Mouse (Mus musculus): Measurements from ENCODE around the gene Gm7544. TPM values are rescaled to one million over a fixed set of nuclear protein-coding genes. Genes with fewer than 3 reads are reported as not detected.
"Not testable (repeated sequence)": the region's sequence is repeated elsewhere in the genome, so short reads cannot be mapped to it uniquely, and the experiment has no call there.

Gene Gm7544
- polyA plus RNA-seq (2016; fragmentation: Nextera tagmentation; extraction: Ambion mirVana): not detected in 2 replicates

DNA sequence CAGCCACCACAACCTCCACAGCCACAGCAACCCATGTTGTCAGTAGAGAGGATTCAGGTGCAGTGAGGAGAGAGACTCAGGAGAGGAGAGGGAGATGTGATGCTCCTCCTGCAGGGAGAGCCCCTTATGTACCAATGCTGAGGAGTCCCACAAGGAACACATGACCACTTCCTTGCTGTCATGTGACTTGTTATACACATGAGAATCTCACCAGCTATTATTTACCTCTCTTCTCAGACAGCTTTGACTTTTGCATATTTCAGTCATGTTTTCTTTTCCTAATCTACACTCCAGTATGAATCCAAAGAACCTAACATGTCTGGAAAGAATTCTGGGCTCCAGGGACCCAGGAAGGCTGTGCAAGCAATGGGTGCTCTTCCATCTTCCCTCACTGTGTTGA is at the start of gene Gm7544:
Gene Gm7544, minus strand, starts transcription at position 101 of the 400 bp plus-strand sequence.
- H3K4me2 ChIP-seq (replicated peaks); H3K36me3 ChIP-seq; H3K9ac ChIP-seq; H3K27ac ChIP-seq; H3K27me3 ChIP-seq; H3K9me3 ChIP-seq; ATAC-seq (ENCODE audit: insufficient number of reproducible peaks, insufficient read depth, low FRiP score, low TSS enrichment); H3K4me1 ChIP-seq; H3K4me3 ChIP-seq: not testable (repeated sequence)

- H3K27me3 ChIP-seq; H3K9me3 ChIP-seq; H3K9ac ChIP-seq; ATAC-seq (ENCODE audit: insufficient number of reproducible peaks, insufficient read depth, low FRiP score, low TSS enrichment); H3K4me2 ChIP-seq (replicated peaks); H3K36me3 ChIP-seq; H3K4me3 ChIP-seq; H3K4me1 ChIP-seq; H3K27ac ChIP-seq: not testable (repeated sequence)
- 94% methylated on average over 9 of the region's 9 CpGs for WGBS
Observed at GRCm38 (mm10) chr1:83000306-83000705, 44.5 kb upstream of the Gm7544 start, which contains the start of gene Gm47959. Gene Gm47959, plus strand, starts transcription at chr1:83000548.

DNA sequence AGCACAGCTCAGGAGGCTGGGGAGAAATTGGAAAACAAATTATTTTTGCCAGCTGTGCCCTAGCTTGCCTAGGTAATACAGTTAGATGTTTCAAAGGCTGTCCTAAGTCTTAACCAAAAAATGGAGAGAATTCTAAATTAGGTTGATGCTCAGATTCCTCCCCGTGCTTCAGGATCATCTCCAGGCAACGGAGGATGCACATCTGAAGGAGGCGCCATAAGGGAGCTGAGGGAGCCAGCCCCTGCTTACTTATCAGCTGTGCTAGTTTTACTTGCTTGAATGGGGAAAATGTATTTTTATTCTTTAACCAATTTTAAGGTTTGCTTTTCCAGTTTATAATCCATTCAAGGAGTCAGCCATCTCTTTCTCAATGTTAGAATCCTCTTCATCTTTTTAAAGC is 38.1 kb upstream of the Gm7544 start:
- Histone ChIP-seq H3K9ac (no peak overlapping the region), H3K9me3 (no peaks in the 10 kb centered on the region), H3K27me3 (no peaks in the 10 kb centered on the region), H3K4me1 (no peaks in the 10 kb centered on the region), H3K36me3 (no peaks in the 10 kb centered on the region), H3K27ac (no peak overlapping the region), H3K4me3 (no peak overlapping the region), H3K4me2 (replicated peaks) (no peak overlapping the region)
- ATAC-seq (ENCODE audit: insufficient number of reproducible peaks, insufficient read depth, low FRiP score, low TSS enrichment): no peak
- WGBS: 80% methylated on average over 3 of the region's 3 CpGs

DNA sequence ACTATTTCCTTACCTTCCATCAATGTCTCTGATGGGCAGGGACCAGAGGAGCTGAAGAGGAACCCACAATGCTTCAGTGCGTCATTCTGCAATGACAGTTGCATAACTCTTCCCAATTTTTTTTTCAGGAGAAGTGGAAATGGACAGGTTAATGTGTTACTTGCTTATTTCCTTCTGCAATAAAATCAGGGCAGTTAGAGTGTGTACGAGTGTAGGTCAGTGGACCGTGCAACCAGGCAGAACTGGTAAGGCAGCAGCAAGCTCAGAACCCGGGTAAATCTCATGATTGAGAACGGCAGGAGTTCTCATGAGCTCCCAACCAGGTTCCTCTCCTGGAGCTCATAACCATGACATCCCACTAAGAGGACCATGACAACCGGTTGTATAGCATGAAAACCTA is 36.3 kb upstream of the Gm7544 start:
- H3K9ac ChIP-seq: no peak overlapping the region
- no peaks in the 10 kb centered on the region for H3K27me3 ChIP-seq
- H3K9me3 ChIP-seq: no peaks in the 10 kb centered on the region
- H3K4me2 ChIP-seq (replicated peaks): no peak overlapping the region
- H3K27ac ChIP-seq: no peak overlapping the region
- no peak for ATAC-seq (ENCODE audit: insufficient number of reproducible peaks, insufficient read depth, low FRiP score, low TSS enrichment)
- WGBS: 94% methylated on average over 6 of the region's 6 CpGs
- H3K4me1 ChIP-seq: no peaks in the 10 kb centered on the region
- H3K4me3 ChIP-seq: no peak overlapping the region
- H3K36me3 ChIP-seq: no peaks in the 10 kb centered on the region

DNA sequence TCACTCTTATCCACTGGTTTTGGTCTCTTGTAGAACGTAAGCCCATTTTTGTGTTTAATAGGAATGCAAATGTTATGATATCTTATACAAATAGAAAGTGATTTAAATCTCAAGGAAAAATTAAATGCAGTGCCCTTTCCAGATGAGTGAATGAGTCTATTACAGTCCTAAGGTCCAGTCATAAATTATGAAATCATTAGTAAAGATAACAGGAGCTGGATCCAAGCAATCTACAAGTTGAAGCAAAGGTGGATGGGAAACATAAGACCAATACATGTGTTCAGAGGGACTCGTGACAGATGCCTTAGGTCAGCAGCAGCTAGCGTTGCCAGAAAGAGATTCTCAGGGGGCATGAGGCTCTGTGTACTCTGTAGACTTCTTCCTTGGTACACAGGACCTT is 35.8 kb upstream of the Gm7544 start:
- WGBS: 86% methylated on average over 3 of the region's 3 CpGs
- H3K36me3 ChIP-seq: no peaks in the 10 kb centered on the region

DNA sequence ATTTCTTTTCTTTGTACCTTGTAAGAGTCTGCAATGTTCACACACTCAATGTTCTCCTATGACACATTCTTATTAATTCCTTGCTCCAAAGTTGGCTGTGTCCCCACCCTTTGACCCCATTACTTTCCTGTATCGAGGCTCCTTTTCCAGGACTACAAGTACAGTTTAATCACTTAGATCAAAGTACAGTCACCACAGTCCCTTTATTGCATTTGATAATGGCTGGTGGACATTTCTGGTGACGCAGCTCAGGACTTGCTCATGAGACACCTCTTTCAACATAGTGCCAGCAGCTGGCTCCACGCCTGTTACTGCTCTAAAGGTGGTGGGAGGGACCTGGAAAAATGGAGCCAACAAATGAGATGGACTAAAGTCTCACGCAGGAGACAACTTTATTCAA is 35.2 kb upstream of the Gm7544 start:
- H3K27ac ChIP-seq: no peak overlapping the region
- H3K9ac ChIP-seq: no peak overlapping the region
- H3K9me3 ChIP-seq: no peaks in the 10 kb centered on the region
- no peak for ATAC-seq (ENCODE audit: insufficient number of reproducible peaks, insufficient read depth, low FRiP score, low TSS enrichment)
- no peaks in the 10 kb centered on the region for H3K4me1 ChIP-seq
- no peak overlapping the region for H3K4me3 ChIP-seq
- H3K36me3 ChIP-seq: no peaks in the 10 kb centered on the region
- no peaks in the 10 kb centered on the region for H3K27me3 ChIP-seq
- H3K4me2 ChIP-seq (replicated peaks): no peak overlapping the region
- WGBS: 76% methylated on average over 4 of the region's 4 CpGs

More for the DNA sequence above, 35.8 kb upstream of the Gm7544 start:
- Histone ChIP-seq H3K4me1 (no peaks in the 10 kb centered on the region), H3K4me3 (no peak overlapping the region), H3K9ac (no peak overlapping the region), H3K27ac (no peak overlapping the region), H3K27me3 (no peaks in the 10 kb centered on the region), H3K9me3 (no peaks in the 10 kb centered on the region), H3K4me2 (replicated peaks) (no peak overlapping the region)
- no peak for ATAC-seq (ENCODE audit: insufficient number of reproducible peaks, insufficient read depth, low FRiP score, low TSS enrichment)

DNA sequence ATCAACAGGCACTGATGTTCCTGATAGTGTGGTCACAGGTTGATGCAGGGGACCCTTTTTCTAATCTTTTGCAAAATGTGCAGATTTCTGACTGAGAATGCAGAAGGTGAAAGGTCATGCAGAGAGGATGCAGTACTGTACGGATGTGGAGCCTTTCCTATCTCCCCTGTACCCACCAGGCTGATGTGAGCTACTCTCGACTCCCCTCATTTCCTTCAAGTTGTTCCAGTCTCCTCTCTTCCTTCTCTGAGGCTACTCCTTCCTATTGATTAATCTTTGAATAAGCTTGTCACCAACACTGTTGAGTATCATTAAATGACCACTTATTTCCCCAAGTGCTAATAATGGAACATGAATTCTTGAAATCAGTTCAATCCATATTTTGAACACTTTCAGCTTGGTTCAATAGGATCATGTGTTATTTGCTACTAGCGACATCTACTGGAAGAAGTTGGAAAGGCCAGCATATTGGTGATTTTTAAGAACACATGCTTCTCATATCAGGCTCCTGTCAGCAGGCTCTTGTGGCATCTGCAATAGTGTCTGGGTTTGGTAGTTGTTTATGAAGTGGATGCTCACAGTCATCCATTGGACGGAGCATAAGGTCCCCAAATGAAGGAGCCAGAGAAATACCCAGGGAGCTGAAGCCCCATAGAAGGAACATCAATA is 31.9 kb upstream of the Gm7544 start:
- Histone ChIP-seq H3K27me3 (no peaks in the 10 kb centered on the region), H3K4me3 (no peak overlapping the region), H3K27ac (no peak overlapping the region), H3K4me2 (replicated peaks) (no peak overlapping the region), H3K4me1 (no peaks in the 10 kb centered on the region), H3K9ac (no peak overlapping the region), H3K36me3 (no peaks in the 10 kb centered on the region), H3K9me3 (peaks cover 5% of the 10 kb centered on the region; the same call in 1 of the 2 replicates)
- WGBS: 26% methylated on average over 4 of the region's 4 CpGs
- ATAC-seq (ENCODE audit: insufficient number of reproducible peaks, insufficient read depth, low FRiP score, low TSS enrichment): 0 out of 2 replicates have a peak, but pooled peaks have one; percentile 10

GRCm38 (mm10) chr1:82986738-82987137 is 30.9 kb upstream of the Gm7544 start:
- Histone ChIP-seq H3K27ac (no peak overlapping the region), H3K27me3 (no peaks in the 10 kb centered on the region), H3K9ac (no peak overlapping the region), H3K4me3 (no peak overlapping the region), H3K9me3 (peaks cover 5% of the 10 kb centered on the region; the same call in 1 of the 2 replicates), H3K36me3 (no peaks in the 10 kb centered on the region), H3K4me1 (no peaks in the 10 kb centered on the region), H3K4me2 (replicated peaks) (no peak overlapping the region)
- no peak for ATAC-seq (ENCODE audit: insufficient number of reproducible peaks, insufficient read depth, low FRiP score, low TSS enrichment)
- 90% methylated on average over 6 of the region's 6 CpGs for WGBS

DNA sequence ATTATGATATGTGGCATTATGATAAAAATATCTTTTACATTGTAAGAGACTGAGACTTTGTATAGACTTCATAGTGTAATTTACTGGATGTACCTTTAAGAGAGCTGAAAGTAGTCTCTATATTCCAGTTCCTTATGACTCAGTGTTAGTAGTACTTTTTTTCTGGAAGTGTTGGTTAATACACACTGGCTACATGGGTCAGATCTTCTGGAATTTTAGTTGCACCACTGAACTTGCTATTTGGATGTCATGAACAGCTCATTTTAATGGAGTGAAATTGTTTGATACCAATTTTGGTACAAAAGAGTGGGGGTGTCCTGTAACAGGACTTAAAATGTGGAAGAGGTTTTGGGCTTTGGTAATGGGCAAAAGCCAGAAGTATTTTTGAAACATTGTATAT is 22.0 kb upstream of the Gm7544 start:
- Histone ChIP-seq H3K36me3 (no peaks in the 10 kb centered on the region), H3K4me1 (no peaks in the 10 kb centered on the region), H3K9ac (no peak overlapping the region), H3K9me3 (no peaks in the 10 kb centered on the region), H3K4me3 (no peak overlapping the region), H3K27ac (no peak overlapping the region), H3K4me2 (replicated peaks) (no peak overlapping the region), H3K27me3 (no peaks in the 10 kb centered on the region)
- no peak for ATAC-seq (ENCODE audit: insufficient number of reproducible peaks, insufficient read depth, low FRiP score, low TSS enrichment)

GRCm38 (mm10) chr1:82975750-82976149 is 19.9 kb upstream of the Gm7544 start:
- ATAC-seq (ENCODE audit: insufficient number of reproducible peaks, insufficient read depth, low FRiP score, low TSS enrichment): no peak
- no peaks in the 10 kb centered on the region for H3K36me3 ChIP-seq
- H3K27ac ChIP-seq: no peak overlapping the region
- H3K4me3 ChIP-seq: no peak overlapping the region
- H3K4me2 ChIP-seq (replicated peaks): no peak overlapping the region
- no peaks in the 10 kb centered on the region for H3K9me3 ChIP-seq
- H3K27me3 ChIP-seq: no peaks in the 10 kb centered on the region
- WGBS: 74% methylated on average over 5 of the region's 5 CpGs
- H3K9ac ChIP-seq: no peak overlapping the region
- H3K4me1 ChIP-seq: no peaks in the 10 kb centered on the region

DNA sequence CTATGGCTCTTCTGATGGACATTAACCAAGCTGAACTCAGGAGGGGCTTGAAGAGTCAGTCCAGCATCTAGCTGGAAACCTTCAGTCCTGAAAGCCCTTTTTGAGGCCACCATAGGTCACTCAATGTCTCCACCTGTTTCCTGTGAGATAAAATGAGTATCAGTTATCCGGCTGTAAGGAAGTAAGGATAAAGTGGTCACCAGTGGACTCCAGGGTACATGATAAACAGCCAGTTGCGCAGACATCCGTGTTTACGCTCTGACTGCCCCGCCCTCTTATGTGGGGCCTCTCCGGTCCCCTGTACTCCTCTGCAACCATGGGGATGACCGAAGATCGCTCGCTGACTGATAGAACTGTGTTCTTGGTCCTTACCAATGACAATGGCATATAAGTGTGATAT is 18.5 kb upstream of the Gm7544 start:
- no peak overlapping the region for H3K4me3 ChIP-seq
- ATAC-seq (ENCODE audit: insufficient number of reproducible peaks, insufficient read depth, low FRiP score, low TSS enrichment): no peak
- H3K9ac ChIP-seq: no peak overlapping the region
- H3K9me3 ChIP-seq: no peaks in the 10 kb centered on the region
- H3K36me3 ChIP-seq: no peaks in the 10 kb centered on the region
- H3K4me2 ChIP-seq (replicated peaks): no peak overlapping the region
- WGBS: 88% methylated on average over 9 of the region's 9 CpGs
- H3K4me1 ChIP-seq: no peaks in the 10 kb centered on the region
- H3K27me3 ChIP-seq: no peaks in the 10 kb centered on the region
- H3K27ac ChIP-seq: no peak overlapping the region

- no peak overlapping the region for H3K27ac ChIP-seq
- H3K4me1 ChIP-seq: no peaks in the 10 kb centered on the region
- ATAC-seq (ENCODE audit: insufficient number of reproducible peaks, insufficient read depth, low FRiP score, low TSS enrichment): no peak
- no peak overlapping the region for H3K4me3 ChIP-seq
- no peak overlapping the region for H3K4me2 ChIP-seq (replicated peaks)
- no peak overlapping the region for H3K9ac ChIP-seq
- 69% methylated on average over 6 of the region's 6 CpGs for WGBS
- H3K36me3 ChIP-seq: no peaks in the 10 kb centered on the region
- H3K9me3 ChIP-seq: no peaks in the 10 kb centered on the region
- H3K27me3 ChIP-seq: no peaks in the 10 kb centered on the region
Observed at GRCm38 (mm10) chr1:82973901-82974300, 18.1 kb upstream of the Gm7544 start.
